Mouse (Mus musculus) G1E (cell line): ENCODE measurements at regions not wholly inside any gene's neighbourhood (a gene's known extent, or its start where the extent isn't known, plus 50 kb on each side); places are given as distances from the start of the nearest gene placed in this dataset.

Source experiments
- ATAC-seq: 2 replicates; pipeline ENCODE4 v1.8.0; 2016; ENCODE audit warnings: mild to moderate bottlenecking; ENCODE audit not compliant: insufficient number of reproducible peaks, poor library complexity, low FRiP score, severe bottlenecking; ENCODE audit errors: extremely low read depth
- DNase-seq: peaks from one replicate; pipeline ENCODE4 v3.0.0; 2012; ENCODE audit warnings: low spot score
- H3K27me3 ChIP-seq: 2 replicates; pipeline ENCODE4 v1.6.1; 2012; ENCODE audit warnings: mild to moderate bottlenecking, low read length, inconsistent platforms; ENCODE audit not compliant: insufficient read depth
- H3K36me3 ChIP-seq: replicated peaks from 2 replicates; pipeline ENCODE3; 2012; ENCODE audit warnings: mild to moderate bottlenecking, inconsistent platforms
- H3K4me1 ChIP-seq: 2 replicates; pipeline ENCODE4 v1.6.1; 2012; ENCODE audit warnings: low read depth, low read length, inconsistent platforms, mixed read lengths; ENCODE audit not compliant: insufficient read depth
- H3K4me3 ChIP-seq: 2 replicates; pipeline ENCODE4 v1.5.1; 2012; ENCODE audit warnings: low read depth, mild to moderate bottlenecking, inconsistent platforms, low read length, moderate library complexity, mixed read lengths
- H3K9me3 ChIP-seq: replicated peaks from 2 replicates; pipeline ENCODE4 v1.6.1; 2012; ENCODE audit warnings: inconsistent platforms
- CTCF ChIP-seq: IDR thresholded peaks from 2 replicates; pipeline ENCODE4 v1.5.1; 2012; ENCODE audit warnings: low read depth, low read length, inconsistent platforms, mixed read lengths
- GATA1 ChIP-seq: IDR thresholded peaks from 2 replicates; pipeline ENCODE4 v1.6.1; 2012; ENCODE audit warnings: borderline replicate concordance, low read length, inconsistent platforms, mixed read lengths
- GATA2 ChIP-seq: IDR thresholded peaks from 2 replicates; pipeline ENCODE4 v1.6.1; 2012; ENCODE audit warnings: low read depth, low read length, inconsistent platforms, borderline replicate concordance
- POLR2AphosphoS5 ChIP-seq: IDR thresholded peaks from 2 replicates; pipeline ENCODE4 v1.6.1; 2012; ENCODE audit warnings: low read depth, low read length, inconsistent platforms; ENCODE audit not compliant: insufficient replicate concordance
- TAL1 ChIP-seq: conservative IDR thresholded peaks from 2 replicates; pipeline ENCODE4 v1.6.1; 2012; ENCODE audit warnings: low read depth, low read length, inconsistent platforms, mixed read lengths

DNA sequence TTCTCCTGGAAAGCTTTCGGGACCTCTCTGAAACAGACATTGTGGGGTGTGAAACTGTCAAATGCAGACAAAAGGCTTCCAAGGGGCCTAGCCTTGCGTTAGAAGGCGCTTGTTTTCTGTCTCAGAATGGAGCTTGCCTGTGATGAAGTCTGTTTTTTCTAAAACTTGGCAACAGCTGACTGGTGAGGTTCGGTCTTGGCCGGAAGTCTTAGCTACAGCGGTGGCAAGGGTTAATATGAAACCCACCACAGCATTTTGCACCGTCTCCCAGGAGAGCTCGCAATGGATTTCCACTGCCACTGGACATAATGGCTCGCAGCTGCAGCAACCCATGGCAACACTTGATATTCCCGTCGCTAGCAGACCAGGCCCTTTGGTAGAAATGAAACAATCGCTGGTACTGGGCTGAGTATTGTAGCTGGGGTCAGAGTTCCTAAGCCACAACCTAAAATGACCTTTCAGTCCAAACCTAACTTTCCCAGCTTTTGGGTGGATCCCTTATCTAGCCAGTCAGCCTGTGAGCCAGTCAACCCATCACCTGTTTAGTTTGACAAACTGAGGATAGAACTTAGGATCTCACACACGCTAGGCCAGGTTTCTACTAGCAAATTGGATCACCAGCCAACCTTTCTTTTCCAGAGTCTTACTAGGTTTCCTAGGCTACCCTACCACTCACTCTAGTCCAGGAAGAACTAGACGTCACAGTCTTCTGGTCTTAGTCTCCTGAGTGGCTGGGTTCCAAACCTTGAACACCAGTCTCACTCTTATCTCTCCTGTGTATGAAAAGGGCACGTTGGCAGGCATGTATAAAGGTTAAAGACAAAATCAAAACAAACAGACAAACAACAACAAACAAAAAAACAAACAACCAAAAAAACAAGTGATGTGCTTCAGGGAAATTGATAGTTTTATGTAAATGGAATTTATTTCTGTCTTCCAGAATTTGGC lies 592.7 kb downstream of the Kcnj2 start:
- DNase-seq (no peak), ATAC-seq (no peak)
- Histone ChIP-seq H3K9me3 (no peaks in the 10 kb centered on the region), H3K27me3 (no peaks in the 10 kb centered on the region), H3K36me3 (no peaks in the 10 kb centered on the region), H3K4me1 (peaks cover 21% of the 10 kb centered on the region; the same call in 1 of the 2 replicates), H3K4me3 (no peak overlapping the region)
- TF ChIP-seq TAL1 (no peak), GATA2 (no peak), CTCF (no peak), GATA1 (no peak), POLR2AphosphoS5 (no peak)

DNA sequence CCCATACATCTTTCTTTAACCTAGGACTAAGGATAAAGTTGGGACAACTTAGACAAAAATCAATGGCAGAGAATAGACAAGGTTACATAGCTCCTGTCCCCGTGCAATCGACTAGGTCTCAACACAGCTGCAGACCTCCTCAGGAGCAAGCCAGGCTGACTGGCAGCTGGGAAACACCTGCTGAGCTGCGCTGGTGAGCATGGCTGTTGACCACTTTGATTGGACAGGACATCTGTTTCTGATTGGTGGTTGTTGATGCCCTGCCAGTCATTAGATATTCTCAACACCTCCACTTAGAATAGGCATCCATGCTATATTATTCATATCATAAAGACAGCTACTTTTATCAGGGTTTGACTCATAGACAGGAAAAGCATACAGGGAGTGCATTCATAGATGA lies 597.3 kb downstream of the Kcnj2 start:
- DNase-seq (no peak), ATAC-seq (no peak)
- peaks cover 16% of the 10 kb centered on the region; the same call in 1 of the 2 replicates for H3K4me1 ChIP-seq
- no peak for TF ChIP-seq POLR2AphosphoS5
- TF ChIP-seq GATA2: no peak
- TF ChIP-seq CTCF: no peak
- no peak for TF ChIP-seq GATA1
- no peak for TF ChIP-seq TAL1
- no peaks in the 10 kb centered on the region for H3K36me3 ChIP-seq
- H3K4me3 ChIP-seq: no peak overlapping the region
- H3K27me3 ChIP-seq: no peaks in the 10 kb centered on the region
- no peaks in the 10 kb centered on the region for H3K9me3 ChIP-seq

DNA sequence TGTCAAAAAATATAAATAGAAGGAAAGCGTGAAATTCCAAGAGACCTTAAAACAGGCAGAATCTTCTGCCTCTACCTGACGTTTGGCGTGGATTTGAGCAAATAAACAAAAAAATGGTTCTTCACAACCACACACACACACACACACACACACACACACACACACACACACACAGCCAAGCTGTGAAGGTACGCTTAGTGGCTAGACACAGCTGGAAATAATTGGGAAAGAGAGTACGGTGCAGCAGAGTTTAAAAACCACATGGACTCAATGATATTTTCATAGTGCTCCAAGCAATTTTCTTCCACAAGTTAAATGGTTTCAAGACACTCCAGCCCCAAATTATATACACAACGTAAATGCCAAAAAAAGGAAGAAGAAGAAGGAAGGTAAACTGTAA lies 600.4 kb downstream of the Kcnj2 start:
- Histone ChIP-seq H3K4me3 (no peak overlapping the region), H3K9me3 (no peaks in the 10 kb centered on the region), H3K27me3 (no peaks in the 10 kb centered on the region), H3K4me1 (peaks cover under 1% of the 10 kb centered on the region; the same call in 1 of the 2 replicates), H3K36me3 (no peaks in the 10 kb centered on the region)
- ATAC-seq (no peak), DNase-seq (no peak)
- TF ChIP-seq TAL1: no peak
- TF ChIP-seq GATA2: no peak
- TF ChIP-seq POLR2AphosphoS5: no peak
- no peak for TF ChIP-seq CTCF
- no peak for TF ChIP-seq GATA1

DNA sequence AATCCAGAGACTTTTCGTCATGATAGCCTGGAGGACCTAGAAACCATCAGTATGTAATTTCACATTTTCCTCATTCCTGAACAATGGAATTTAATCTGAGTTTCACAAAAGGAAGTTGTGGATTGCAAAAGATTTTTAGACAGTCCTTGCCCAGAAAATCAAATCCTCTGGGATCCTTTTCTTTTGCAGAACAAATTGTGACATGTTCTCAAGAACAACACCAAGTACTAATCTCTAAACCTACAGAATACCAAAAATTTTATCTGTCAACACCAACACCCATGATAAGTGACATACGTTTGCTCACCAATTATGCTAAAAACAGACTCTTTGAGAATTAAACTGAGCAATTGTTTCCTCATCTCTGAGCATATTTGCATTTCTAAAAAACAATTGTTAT lies 605.9 kb downstream of the Kcnj2 start:
- H3K9me3 ChIP-seq: no peaks in the 10 kb centered on the region
- H3K4me3 ChIP-seq: no peak overlapping the region
- DNase-seq (no peak), ATAC-seq (no peak)
- TF ChIP-seq GATA2 (no peak), TAL1 (no peak), GATA1 (no peak), POLR2AphosphoS5 (no peak), CTCF (no peak)
- no peaks in the 10 kb centered on the region for H3K27me3 ChIP-seq
- peaks cover 13% of the 10 kb centered on the region for H3K4me1 ChIP-seq
- no peaks in the 10 kb centered on the region for H3K36me3 ChIP-seq

DNA sequence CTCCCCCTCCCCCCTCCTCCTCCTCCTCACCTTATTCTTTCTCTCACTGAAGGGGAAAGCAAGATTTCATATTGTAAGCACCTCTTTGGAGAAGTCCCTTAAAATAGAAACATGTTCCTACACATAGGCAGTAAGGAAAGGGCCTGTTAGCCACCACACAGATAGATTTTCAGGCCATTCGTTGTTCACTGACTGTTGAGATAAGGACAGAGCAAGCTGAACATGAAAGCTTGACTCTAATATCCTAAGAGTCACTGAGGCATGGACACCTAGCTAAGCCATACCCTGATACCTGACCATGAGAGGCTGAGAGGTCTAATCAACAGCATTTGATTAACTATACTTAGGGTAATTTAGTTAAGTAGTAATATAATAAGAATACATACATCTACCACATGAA lies 609.7 kb downstream of the Kcnj2 start:
- no peak for TF ChIP-seq GATA2
- no peak for TF ChIP-seq GATA1
- TF ChIP-seq POLR2AphosphoS5: no peak
- ATAC-seq: no peak
- Histone ChIP-seq H3K27me3 (no peaks in the 10 kb centered on the region), H3K36me3 (no peaks in the 10 kb centered on the region), H3K9me3 (no peaks in the 10 kb centered on the region), H3K4me3 (no peak overlapping the region), H3K4me1 (peaks cover 14% of the 10 kb centered on the region)
- no peak for DNase-seq

DNA sequence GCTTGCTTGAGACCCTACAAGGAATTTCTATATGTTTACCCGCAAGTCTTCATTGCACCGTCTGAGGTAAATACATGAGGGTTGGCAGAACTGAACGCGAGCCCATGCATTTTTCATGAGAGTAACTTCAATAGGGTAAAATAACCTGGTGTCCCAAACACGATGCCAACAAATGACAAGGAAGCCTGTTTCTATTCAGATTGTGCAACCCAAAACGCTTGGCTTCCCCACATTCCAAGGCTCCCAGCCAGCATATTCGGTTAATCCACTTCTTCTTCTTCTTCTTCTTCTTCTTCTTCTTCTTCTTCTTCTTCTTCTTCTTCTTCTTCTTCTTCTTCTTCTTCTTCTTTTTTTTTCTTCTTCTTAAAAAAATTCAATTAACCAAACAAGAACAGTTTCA lies 616.4 kb downstream of the Kcnj2 start:
- TF ChIP-seq GATA1: no peak
- no peak for TF ChIP-seq CTCF
- no peak for TF ChIP-seq GATA2
- TF ChIP-seq TAL1: no peak
- TF ChIP-seq POLR2AphosphoS5: no peak
- no peaks in the 10 kb centered on the region for H3K27me3 ChIP-seq
- ATAC-seq (no peak), DNase-seq (no peak)
- H3K9me3 ChIP-seq: no peaks in the 10 kb centered on the region
- H3K4me1 ChIP-seq: peaks cover 21% of the 10 kb centered on the region
- H3K4me3 ChIP-seq: no peak overlapping the region
- H3K36me3 ChIP-seq: no peaks in the 10 kb centered on the region

DNA sequence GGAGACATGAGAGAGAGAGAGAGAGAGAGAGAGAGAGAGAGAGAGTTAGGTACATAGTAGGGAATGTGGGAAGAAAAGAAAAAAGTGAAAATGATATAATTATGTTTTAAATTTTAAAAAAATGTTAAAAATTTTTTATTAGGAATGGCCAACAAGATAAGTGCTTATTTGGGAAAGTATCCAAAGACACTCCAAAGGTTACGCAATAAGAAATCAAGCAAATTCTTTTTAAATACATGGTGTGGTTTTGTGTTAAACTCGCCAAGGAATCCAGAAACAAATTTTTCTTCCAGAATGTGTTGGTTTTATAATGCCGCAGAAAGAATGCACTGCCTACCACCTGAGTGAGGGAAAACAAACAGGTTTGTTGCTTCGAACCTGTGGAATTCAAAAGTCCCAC lies 617.9 kb downstream of the Kcnj2 start:
- ATAC-seq: no peak
- no peak for DNase-seq
- Histone ChIP-seq H3K9me3 (no peaks in the 10 kb centered on the region), H3K27me3 (no peaks in the 10 kb centered on the region), H3K4me3 (no peak overlapping the region), H3K36me3 (no peaks in the 10 kb centered on the region), H3K4me1 (peaks cover 36% of the 10 kb centered on the region)
- no peak for TF ChIP-seq TAL1
- TF ChIP-seq POLR2AphosphoS5: no peak
- no peak for TF ChIP-seq GATA1
- no peak for TF ChIP-seq GATA2
- no peak for TF ChIP-seq CTCF
